Mouse (Mus musculus) E14TG2a.4 (cell line): ENCODE measurements around the gene Edem2.
"Not testable (repeated sequence)": the region's sequence is repeated elsewhere in the genome, so short reads cannot be mapped to it uniquely, and the experiment has no call there.

Source experiments
- CTCF ChIP-seq: conservative IDR thresholded peaks from 2 replicates; pipeline ENCODE4 v1.5.1; 2014; ENCODE audit warnings: low read length
- POU5F1 ChIP-seq: IDR thresholded peaks from 2 replicates; pipeline ENCODE4 v1.6.1; 2014; ENCODE audit warnings: low read length, borderline replicate concordance

GRCm38 (mm10) chr2:155735766-155736165 lies 6.5 kb upstream of the Edem2 start, which contains the start of gene Gm17581:
- not testable (repeated sequence) for TF ChIP-seq CTCF, POU5F1
